Mouse (Mus musculus) testis, postnatal 14 days (tissue): ENCODE results near the gene Cul9.
"Not testable (repeated sequence)": the region's sequence is repeated elsewhere in the genome, so short reads cannot be mapped to it uniquely, and the experiment has no call there.

Source experiments
- DNase-seq: peaks from one replicate; pipeline ENCODE4 v3.0.0; 2021; ENCODE audit warnings: low spot score

Cul9 gene

DNA sequence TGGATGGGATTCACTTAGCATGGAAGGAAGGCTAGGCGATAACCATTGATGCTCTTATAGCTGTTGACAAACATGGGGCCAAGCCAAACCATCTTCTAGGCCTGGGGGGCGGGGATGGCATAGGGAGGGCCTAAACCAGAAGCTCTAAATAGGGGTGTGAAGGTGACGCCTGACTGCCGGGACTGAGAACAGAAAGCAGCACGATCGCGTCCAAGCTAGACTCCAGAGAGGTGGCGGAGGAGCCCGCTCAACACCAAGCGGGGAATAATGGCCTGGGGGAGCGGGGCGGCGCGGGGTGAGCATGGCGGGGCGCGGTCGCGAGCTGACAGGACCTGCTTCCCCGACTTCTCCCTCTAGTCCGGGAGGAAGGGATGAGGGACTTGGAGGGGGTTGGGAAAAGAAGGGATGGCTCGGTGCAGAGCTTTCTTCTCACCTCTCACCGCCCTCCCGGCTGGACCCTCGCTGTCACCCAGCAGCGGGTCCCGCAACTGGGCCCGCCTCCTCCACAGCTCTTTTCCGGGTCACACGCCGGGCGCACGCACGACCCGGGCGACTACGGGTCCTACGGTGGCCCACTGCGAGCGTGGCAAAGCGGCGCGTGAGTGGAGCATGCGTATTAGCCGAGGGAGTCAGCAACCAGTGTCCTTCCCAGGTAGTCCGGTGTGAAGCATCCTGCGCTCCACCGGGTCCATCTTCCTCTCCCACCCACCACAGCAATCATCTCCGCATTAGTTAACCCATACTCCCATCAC, at the start of gene Cul9:
Cul9 (minus strand) TSS at position 576 of the 752 bp plus-strand sequence.
- peak; percentile 84 for DNase-seq

DNA sequence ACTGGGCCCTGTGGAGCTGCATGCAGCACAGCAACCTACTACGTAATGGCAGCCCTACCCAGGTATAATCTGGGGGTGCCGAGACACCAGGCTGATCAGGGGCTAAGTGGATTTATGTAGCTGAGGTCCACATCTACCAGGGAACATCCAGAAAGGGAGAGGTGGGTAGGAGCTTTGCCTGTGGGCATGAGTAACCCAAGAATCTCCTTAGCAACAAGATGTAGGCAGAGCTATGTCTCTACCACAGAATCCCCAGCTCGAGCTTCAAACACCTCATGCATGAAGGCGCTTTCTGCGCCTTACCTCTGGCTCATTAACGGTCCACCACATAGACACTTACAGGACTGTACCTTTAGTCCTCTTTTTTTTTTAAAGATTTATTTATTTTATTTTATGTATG, 49.1 kb upstream of the Cul9 start:
- DNase-seq: no peak

DNA sequence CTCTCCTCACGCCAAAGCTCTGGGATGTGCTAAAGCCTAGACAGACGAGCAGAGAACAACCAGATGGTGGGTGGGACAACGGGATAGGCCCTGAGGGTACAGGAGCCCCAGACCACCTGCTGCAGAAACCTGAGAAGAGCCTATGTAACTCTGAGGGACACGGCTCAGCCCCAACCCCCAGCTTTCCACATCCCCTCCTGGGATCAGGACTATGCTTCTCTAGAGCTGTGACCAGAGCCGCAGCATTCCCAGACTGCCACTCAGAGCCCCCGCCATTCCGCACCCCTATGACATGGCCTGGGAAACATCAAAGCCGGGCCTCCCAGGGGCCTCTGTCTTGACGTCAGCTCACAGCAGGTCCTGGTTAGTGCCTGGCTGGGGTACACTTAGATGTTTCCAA, 48.4 kb upstream of the Cul9 start:
- no peak for DNase-seq

DNA sequence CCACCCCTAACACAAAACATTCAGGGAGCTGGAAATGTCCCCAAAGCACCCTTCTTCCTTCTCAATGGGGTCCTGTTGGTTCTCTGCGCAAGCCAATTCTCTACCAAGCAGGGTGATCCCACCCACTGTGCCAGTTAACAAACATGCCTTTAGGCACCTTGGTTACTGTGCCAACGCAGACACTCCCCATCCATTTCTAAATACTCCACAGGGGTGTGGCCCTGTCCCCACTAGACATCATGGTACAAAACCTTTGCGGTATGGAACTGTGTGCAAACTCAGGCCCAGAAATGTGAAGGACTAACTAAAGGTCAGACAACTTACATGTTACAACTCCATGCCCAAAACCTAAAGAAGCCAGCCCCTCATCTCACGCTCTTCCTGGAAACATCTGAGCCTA, 46.9 kb upstream of the Cul9 start:
- no peak for DNase-seq

DNA sequence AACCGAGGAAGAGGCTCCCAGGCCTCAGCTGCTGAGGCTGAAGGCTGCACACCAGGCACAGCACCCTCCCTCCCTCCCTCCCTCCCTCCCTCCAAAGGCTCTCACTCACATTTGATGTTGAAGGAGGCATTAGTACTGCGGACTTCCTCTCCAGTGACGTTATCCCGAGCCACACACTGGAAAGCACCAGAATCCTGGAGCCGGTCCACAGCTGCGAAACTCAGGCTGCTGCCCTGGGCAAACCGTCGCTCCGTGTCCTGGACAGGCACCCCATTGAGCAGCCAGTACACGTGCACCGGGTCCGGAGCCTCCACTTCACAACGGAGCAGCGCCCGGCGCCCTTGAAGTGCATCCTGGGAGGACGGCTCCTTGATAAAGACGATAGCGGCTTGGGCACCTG, 45.2 kb upstream of the Cul9 start:
- no peak for DNase-seq

DNA sequence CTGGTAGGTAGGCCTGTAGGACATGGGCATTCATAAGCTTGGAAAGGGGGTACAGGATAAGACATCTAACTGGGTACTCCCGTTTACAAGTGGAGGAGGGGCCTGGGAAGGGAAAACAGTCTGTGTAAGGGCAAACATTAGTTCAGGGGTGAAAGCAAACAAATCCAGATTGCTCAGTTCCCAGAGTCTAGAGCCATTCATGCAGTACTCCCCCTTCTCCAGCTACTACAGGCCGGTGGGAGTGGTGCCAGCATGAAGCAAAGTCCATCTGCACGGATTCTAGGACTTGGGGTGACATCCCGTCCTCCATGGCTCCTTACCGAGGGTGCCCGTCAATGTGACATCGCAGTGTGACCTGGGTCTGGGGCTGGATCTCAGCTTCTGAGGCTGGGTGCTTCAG, 44.3 kb upstream of the Cul9 start:
- DNase-seq: no peak

DNA sequence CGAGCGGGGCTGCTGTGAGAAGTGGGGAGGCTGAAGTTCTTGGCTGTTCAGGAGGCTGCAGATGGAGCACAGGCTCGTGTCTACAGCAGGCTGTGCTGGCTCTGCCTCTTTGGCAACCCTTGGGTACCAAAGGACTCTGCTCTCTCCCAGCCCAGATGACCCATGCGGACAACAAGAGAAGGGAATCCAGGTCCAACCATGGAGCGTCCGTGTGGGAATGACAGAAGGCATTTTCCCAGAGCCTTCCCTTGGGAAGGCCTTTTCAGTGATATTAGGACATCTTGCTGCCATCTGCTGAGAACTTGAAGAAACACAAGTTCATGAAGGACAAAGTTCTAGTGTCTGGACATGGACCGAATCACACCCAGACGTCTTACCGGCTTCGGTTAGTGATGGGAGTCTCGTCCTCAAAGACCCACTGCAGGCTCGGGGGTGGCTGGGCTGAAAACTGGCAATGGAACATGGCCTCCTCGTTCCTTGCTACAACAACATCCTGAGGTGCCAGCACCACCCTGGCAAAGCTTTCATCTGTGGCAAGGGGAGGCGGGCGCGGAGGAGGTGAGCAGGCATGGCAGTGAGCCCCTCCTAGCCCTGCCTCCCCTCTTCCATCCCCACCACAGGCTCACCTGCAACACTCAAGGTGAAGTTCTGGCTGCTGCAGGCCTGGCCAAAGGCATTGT, 43.6 kb upstream of the Cul9 start:
- no peak for DNase-seq

DNA sequence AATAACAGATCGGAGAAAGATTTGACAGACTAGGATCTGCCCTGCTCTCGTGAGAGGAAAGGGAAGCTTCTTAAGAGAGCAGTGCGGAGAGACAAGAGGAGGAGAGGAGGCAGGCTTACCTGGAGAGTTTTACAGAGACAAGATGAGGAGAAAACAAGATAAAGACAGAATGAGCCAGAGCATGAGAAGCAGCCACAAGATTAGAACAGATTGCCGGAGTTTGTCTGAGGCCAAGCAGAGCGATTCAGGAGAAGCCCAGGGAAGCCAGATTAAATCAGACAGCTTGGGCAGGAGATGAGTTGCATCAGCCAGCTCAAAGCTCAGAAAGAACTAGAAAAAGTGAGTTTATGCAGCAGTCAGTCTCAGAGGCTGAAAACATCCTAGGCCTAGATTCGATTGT, 42.7 kb upstream of the Cul9 start:
- no peak for DNase-seq

DNA sequence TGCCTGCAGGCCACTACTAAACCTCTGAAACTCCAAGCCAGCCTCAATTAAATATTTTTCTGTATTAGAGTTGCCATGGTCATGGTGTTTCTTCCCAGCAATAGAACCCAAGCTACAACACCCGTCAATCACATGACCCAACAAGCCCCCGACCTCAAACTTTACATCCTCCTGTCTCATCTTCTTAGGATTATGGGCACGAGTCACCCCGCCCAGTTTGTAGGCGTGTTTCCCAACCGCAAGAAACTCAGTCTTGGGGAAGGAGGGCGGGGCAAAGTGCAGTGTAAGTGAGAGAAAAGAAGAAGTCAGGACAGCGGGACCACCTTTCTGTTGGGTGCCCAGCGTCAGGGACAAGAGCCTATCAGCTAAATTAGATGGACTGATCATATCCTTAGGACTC, 42.0 kb upstream of the Cul9 start:
- DNase-seq: no peak

DNA sequence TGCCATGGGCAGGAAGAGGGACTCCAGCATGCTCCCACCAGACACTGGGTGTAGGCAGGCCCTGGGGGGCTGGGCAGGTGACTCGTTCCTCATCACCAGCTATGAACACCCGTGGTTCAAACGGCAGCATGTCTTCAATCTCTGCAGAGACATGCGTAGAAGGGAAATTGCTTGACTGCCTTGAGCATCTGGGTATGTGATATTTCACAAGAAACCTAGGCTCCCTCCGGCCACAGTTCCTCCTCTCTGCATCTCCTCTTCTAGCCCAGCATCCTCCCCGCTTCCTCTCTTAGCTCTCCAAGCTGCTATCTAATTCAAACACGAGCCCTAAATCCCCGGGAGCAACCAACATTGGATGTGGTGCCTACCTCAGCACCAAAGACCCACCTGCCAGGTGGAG, 40.1 kb upstream of the Cul9 start:
- no peak for DNase-seq

DNA sequence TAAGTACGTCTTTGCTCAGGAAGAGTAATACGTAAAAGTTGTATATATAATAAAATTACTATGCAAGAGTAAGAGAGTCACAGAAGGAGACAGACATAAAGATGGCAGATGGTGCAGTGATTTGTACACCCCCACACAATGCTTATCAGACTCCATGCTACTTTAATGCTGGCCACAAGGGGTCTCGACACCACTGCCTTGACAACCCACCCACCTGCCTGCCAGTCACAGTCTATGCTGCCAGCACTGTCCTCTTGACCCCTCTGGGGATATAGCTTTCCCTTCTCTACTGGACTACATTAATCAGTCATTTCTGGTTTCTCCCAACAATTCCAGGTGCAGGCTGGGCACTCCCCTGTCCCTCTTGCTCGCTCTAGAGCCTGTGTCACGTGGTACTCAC, 32.5 kb upstream of the Cul9 start:
- DNase-seq: no peak

DNA sequence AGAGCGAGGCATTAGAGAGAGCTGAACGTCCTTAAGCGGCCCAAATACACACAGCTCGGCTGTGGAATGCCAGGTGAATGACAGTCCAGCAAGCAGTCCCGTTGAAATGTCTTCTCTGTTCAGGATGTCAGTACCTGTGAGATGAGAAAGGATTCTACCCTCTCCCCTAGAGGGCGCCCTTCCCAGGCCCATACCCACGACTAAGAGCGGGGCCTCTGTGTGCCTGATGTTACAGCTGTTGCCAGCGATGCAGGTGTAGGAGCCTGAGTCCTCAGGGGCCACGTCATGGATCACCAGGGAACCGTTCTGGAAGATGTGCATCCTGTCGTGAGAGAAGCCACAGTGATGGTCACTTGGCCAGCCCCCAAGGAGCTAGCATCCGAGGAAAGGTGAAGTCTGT, 29.9 kb upstream of the Cul9 start:
- no peak for DNase-seq

DNA sequence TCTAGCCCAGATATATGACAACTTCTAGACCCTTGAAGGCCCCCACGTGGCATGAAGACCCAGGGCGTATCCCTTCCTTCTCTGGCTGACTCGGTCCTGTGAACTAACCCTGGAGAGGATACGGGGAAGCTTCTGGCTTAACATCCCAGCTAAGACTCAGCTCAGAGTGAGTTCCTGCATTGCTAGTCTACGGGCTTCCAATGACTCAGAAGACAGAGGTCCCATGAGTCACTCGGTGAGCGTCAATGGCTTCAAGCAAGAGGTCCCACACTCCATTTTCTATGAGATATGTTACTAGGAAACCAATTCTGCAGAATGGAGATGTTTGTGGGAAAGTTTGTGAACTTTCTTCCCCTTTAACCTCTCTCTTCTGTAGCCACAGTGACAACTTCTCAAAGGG, 28.3 kb upstream of the Cul9 start:
- no peak for DNase-seq

DNA sequence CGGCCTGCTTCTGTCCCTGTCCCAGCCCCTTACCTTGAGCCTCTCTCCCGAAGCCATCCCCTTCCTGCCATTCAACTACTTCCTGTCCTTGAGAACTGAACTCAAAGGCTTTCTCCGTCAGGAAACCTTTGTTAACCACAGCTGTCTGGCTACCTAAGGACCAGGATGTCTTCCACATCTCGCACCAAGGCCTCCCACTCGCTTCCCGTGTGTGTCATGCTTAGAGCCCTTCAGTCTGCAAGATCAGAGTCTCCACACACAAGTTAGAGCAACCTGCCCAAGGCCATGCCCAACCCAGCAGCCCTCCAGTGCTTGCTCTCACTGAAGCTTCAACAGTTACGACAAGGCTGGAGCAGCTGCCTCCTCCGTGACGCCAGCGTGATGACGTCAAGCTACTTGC, 24.8 kb upstream of the Cul9 start:
- DNase-seq: no peak

DNA sequence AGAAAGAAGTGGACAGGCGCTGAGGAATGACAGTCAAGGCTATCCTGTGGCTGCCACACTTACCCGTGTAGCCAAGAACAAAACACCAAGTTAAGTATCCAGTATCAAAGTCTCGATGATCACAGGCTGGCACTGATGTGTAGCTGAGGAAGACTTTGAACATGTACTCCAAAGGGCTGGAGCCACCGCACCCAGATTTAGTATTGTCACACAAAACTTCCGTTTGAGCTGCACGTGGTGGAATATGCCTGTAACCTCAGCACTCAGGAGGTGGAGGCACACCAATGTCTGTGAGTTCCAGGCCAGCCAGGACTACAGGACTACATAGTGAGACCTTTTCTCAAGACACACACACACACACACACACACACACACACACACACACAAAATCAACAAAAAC, 13.0 kb upstream of the Cul9 start:
- DNase-seq: no peak

DNA sequence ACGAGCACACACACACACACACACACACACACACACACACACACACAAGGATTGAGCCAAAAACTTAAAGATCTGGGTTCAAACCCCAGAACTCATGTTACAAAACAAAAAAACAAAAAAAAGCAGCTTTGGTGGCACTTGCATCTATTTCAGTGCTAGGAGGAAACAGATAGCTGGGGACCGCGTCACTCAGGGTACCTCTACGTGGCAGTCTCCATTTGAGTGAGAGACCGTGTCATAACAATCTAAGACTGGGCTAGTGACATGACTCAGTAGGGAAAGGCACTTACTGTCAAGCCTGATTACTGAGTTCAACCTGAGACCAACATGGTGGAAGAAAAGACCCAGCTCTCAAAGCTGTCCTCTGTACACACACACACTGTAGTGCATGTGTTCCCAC, 12.0 kb upstream of the Cul9 start:
- DNase-seq: no peak

DNA sequence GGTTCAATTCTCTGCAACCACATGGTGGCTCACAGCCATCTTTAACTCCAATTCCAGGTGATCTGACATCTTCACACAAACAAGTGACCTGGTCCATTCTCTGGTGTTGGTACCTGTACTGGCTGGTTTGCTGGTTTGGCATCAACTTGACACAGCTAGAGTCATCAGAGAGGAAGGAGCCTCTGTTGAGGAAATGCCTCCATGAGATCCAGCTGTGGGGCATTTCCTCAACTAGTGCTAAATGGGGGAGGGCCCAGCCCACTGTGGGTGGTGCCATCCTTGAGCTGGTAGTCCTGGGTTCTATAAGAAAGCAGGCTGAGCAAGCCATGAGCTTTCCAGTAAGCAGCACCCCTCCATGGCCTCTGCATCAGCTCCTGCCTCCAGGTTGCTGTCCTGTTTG, 11.1 kb upstream of the Cul9 start:
- not testable (repeated sequence) for DNase-seq

DNA sequence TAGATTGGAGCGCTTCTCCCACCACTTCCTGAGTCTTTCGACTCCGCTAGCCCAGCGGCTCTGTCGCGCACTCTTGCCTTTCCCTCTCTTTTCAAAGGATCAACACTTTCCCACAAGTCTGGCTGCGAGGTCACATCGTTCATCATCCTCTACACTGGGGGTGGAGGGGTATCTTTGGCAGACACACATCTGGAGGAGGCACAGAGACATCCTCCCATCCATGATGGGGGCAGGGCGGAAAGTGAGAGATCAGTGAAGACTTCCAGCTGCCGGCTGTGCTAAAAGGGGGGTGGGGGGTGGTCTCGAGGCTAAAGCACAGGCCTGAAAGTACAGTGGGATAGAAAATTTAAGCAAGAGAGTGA, 10.4 kb upstream of the Cul9 start:
- DNase-seq: no peak

DNA sequence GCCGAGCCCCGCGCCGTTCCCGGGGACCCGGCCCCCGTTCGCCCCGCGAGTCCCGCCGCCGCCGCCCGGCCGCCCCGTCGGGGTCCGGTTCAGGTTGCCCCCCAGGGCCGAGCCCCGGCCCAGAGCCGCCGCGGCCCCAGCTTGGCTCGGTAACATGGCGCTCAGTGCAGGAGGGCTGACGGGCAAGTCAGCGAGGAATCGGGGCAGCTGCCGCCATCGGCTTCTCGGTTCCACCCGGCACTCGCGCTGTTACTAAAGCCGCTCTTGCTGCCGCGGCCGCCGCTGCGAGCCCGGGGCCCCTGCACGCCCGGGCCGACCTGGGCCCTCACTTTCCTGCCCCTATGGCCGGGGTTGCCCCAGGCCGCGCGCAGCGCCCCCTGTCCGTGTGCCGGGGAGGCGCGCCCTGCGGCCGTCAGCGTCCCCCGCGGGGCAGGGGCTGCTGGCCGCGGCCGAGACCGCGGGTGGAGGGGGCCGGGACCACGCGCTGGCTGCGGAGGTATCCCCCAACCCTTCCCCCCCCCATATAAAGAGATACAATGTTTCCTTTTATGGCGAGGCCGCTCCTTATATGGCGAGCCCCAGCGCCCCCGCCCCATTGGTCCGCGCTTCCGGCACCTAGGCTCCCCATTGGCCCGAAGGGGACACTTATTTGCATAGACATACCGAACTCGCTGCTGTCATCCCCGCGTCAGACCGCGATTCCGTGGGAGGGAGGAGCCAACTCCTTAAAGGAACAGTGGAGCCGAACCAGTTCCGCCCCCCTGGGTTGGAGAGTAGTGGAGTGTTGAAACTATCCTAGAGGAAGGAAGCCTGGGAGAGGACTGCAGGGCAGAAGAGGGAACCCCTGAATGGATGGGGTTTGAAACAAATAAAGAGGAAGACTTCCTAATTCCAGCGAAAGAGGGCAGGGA, 9.7 kb upstream of the Cul9 start, which contains the start of gene Srf:
Srf (minus strand) TSS at position 503 of the 911 bp plus-strand sequence.
- peak; percentile 98 for DNase-seq

DNA sequence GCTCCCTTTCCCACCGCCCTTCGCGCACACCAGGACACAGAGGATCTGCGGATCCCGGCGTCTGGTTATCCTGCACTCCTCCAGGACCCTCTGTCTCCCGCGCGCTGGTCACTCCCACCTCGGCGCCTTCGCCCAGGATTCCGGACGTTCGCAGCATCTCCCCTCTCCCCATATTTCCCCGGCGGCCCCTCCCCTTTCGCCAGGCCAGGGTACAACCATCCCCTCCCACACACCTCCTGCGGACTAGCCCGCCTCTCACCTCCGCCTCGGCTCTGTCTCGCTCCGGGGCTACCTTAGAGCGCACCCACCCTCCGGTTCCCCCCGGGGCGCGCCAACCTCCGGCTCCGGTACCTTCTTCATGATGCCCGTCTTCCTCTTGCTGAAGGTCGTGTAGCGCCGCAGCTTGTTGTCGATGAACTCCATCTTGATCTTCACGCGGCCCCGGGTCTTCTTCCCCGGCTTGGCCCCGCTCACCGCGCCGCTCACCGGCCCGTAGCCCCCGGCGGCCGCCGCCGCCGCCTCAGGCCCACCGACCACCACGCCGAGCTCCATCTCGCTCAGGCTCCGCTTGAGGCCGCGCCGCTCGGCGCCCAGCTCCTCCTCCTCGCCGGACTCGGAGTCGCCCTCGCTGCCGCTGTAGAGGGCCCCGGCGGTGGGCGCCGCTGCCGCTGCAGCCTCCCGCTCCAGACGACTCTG, 8.9 kb upstream of the Cul9 start:
- DNase-seq: peak; percentile 66

DNA sequence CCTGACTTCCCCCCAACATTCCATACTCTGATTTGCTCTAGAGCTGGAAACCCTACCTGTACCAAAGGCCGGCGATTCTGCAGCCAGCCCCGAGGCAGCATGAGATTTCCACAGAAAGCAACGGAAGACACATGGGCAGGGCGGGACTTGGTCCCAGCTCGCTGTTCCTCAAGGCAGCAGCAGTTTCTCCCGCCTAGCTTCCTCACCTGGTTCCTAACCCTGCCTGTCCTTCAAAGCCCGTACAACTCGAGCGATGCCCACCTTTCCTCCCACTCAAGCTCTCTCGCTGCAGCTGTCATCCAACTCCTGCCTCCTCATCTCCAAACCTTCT, 8.4 kb upstream of the Cul9 start:
- DNase-seq: no peak

DNA sequence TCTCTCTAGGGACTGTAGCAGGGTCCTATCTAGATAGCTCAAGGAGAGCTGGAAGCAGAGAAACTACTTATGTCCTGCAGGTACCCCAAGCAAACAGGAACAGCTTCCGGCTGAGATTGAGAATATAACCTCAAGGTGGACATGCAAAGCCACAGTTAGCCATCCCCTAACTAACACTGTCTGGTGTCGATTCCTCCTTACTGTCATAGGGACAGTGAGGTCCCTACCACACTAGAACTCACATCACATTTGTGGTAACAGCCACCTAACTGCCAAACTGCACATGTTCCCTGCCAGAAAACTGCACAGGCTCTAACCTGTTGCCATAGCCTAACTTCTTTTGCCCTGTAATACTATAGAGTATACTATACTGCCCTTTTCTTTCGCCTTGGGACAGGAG, 7.7 kb upstream of the Cul9 start:
- DNase-seq: no peak
